ENCODE assay signal across 15 mouse cellular contexts in the genomic region with DNA sequence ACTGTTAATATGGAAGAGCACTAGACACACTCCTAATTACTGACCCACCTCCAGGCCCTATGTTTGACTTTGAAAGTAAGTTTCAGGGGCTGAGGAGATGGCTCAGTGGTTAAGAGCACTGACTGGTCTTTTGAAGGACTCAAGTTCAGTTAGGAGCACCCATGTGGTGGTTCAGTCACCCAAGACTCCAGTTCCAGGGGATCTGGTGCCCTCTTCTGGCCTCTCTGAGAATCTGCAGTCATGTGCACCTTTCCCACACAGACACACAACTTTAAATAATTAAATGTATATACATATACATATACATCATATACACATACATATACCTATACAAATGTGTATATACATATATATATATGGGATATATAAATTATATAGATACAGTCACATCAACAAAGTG.
DNase-seq lines count a peak whose midpoint lies in the region; ATAC-seq and TF ChIP-seq lines count a peak whose summit lies in the region.
"Had no signal": no experiment of that assay in that cellular context is flagged by ENCODE, and none has a peak within 500 bp of the region (broad histone marks: within the 10 kb centered on the region; RNA-seq: fewer than 3 reads in every experiment).

No protein-coding gene starts in this region.

- no peak for ATAC-seq in kidney, postnatal 0 days (replicated peaks; ENCODE audit: low FRiP score, low read depth)
- ATAC-seq in G1E (ENCODE audit: extremely low read depth, insufficient number of reproducible peaks, low FRiP score, poor library complexity, severe bottlenecking) = no peak
- ATAC-seq: forebrain, embryonic 16.5 days; midbrain, embryonic 16.5 days had no signal

- no peaks in the 10 kb centered on the region for H3K36me3 ChIP-seq in kidney, postnatal 0 days (ENCODE audit: insufficient read depth, low read length)
- H3K36me3 ChIP-seq in G1E (replicated peaks) = no peaks in the 10 kb centered on the region
- H3K36me3 ChIP-seq: heart, embryonic 15.5 days; liver, embryonic 13.5 days; stomach, embryonic 15.5 days had no signal

- H3K4me2 ChIP-seq in kidney, postnatal 0 days (ENCODE audit: low read length) = no peak overlapping the region
- H3K4me2 ChIP-seq: heart, embryonic 15.5 days; hindbrain, embryonic 14.5 days; liver, embryonic 13.5 days; stomach, embryonic 15.5 days had no signal

- H3K9ac ChIP-seq in kidney, postnatal 0 days (ENCODE audit: low read depth, low read length) = no peak overlapping the region
- H3K9ac ChIP-seq: heart, embryonic 15.5 days; hindbrain, embryonic 14.5 days; liver, embryonic 13.5 days; stomach, embryonic 15.5 days had no signal

- H3K27ac ChIP-seq in kidney, postnatal 0 days = no peak overlapping the region
- H3K27ac ChIP-seq: heart, embryonic 15.5 days; hindbrain, embryonic 14.5 days; liver, embryonic 13.5 days; stomach, embryonic 15.5 days had no signal

- H3K27me3 ChIP-seq in kidney, postnatal 0 days (ENCODE audit: insufficient read depth, low read length) = no peaks in the 10 kb centered on the region
- H3K27me3 ChIP-seq in G1E (ENCODE audit: insufficient read depth, low read length) = peaks cover 9% of the 10 kb centered on the region; the same call in 1 of the 2 replicates
- H3K27me3 ChIP-seq: stomach, embryonic 15.5 days had no signal

- H3K4me3 ChIP-seq in kidney, postnatal 0 days (replicated peaks; ENCODE audit: low read depth, low read length) = no peak overlapping the region
- H3K4me3 ChIP-seq in G1E (ENCODE audit: low read depth, low read length) = no peak overlapping the region
- H3K4me3 ChIP-seq: heart, embryonic 15.5 days; liver, embryonic 13.5 days; stomach, embryonic 15.5 days had no signal

- peak; percentile 36 for TF ChIP-seq CTCF in kidney, postnatal 0 days (IDR thresholded peaks at IDR 0.05; ENCODE audit: low read depth)
- peak; percentile 6; the same call in 1 of the 2 replicates for TF ChIP-seq CTCF in G1E (IDR thresholded peaks at IDR 0.05; ENCODE audit: low read depth, low read length)

- H3K4me1 ChIP-seq in kidney, postnatal 0 days (replicated peaks; ENCODE audit: insufficient read depth, low read length) = no peaks in the 10 kb centered on the region
- H3K4me1 ChIP-seq in G1E (ENCODE audit: insufficient read depth, low read depth, low read length) = no peaks in the 10 kb centered on the region
- H3K4me1 ChIP-seq: heart, embryonic 15.5 days; liver, embryonic 13.5 days; stomach, embryonic 15.5 days had no signal

- DNase-seq in kidney, postnatal 0 days (ENCODE audit: low spot score) = no peak
- no peak for DNase-seq in kidney, postnatal 4 days
- DNase-seq in testis, postnatal 10 days (ENCODE audit: low spot score) = peak; percentile 33
- no peak for DNase-seq in testis, postnatal 14 days (ENCODE audit: low spot score)
- no peak for DNase-seq in G1E (ENCODE audit: low spot score)
- no peak for DNase-seq in spleen, postnatal 10 days (ENCODE audit: low spot score in 2 of 2)
- DNase-seq in natural killer cell, adult 2 months (ENCODE audit: low spot score in 2 of 2) = no peak
- DNase-seq: cerebellum, adult 11-12 months; gastrocnemius, postnatal 36 days; liver, embryonic 13.5 days had no signal

- no peaks in the 10 kb centered on the region for H3K9me3 ChIP-seq in kidney, postnatal 0 days (replicated peaks; ENCODE audit: low read length)
- no peaks in the 10 kb centered on the region for H3K9me3 ChIP-seq in G1E (replicated peaks)
- H3K9me3 ChIP-seq: heart, embryonic 15.5 days; liver, embryonic 13.5 days; stomach, embryonic 15.5 days had no signal
